Mouse (Mus musculus) cerebellum, postnatal 4 days (tissue): ENCODE results near the gene Abca16.

Source experiments
- DNase-seq, 2 experiments: peaks; one replicate each; pipeline ENCODE4 v3.0.0; 2022; ENCODE audit warnings: low spot score in 2 of 2, mixed read lengths in 1 of 2

Abca16 gene

DNA sequence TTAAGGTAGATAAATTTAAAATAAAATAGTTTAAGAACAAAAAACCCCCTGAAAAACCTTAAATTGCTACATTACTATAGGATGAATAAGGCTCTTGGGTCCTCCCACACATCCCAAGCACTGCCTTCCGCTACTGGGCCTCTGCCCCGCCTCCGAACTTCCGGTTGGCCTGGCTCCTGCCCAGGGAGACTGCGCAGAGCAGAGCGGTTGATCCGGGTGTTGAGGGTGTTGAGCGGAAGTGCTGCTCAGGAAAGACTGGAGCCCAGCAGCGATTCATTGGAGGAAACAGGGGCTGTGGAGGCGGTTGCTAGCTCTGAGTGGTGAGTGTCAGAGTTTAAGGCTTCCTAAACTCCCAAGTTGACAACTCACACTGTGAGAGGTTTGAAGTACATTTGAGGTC is at the start of gene Abca16:
TSS of gene Abca16 (plus strand) at position 201 of the 400 bp plus-strand sequence.
- DNase-seq: no peak

DNA sequence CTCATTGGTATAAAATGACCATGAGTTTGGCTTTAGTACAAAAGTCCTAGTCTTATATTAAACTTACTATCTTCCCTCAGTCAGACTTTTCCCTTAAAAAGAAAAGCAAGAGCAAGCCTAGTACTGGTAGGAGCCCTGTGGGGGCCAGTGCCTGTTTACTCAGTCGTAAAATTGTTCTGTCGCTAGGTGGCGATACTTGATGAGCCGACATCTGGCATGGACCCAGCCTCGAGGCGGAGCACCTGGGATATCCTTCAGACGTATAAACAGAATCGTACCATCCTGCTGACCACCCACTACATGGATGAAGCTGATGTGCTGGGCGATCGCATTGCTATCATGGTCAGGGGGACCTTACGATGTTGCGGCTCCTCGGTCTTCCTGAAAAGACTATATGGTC is 48.3 kb upstream of the Abca16 start:
- peak in 1 of 2 experiments; percentile 6 for DNase-seq

DNA sequence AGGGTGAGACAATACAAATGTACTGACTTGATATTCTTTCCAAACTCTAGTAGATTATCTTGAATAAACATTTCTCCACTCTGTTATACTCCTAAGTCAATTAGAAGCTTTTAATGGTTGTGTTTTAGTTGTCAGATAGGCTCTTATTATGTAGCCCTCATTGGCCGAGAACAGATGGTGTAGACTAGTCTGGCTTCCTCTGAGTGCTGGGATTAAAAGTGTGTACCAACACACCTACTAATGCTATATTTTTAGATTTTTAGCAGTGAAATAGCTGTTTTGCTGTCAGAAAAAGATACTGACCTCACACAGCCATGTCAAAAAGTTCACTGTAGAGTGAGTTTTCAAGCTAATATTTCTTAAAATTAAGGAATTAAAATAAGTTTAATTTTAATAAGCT is 2.9 kb downstream of the Abca16 start:
- no peak for DNase-seq

DNA sequence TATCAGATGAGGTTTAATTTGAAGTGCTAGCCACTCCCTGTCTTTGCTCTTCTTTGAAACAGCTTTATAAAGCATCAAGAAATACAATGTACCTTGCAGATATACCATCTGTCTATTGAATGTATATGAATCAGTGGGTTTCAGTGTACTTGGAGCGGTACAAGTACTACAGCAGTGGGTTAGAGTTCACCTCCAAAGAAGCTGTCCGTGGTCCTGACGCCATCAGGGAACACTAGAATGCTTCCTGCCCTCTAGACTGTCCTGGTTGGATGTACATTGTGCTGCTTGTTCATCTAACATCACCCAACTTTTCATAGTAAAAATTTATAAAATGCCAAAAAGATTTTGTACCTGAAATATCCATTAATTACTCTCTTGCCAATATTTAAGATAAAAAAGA is 17.2 kb downstream of the Abca16 start:
- DNase-seq: no peak

DNA sequence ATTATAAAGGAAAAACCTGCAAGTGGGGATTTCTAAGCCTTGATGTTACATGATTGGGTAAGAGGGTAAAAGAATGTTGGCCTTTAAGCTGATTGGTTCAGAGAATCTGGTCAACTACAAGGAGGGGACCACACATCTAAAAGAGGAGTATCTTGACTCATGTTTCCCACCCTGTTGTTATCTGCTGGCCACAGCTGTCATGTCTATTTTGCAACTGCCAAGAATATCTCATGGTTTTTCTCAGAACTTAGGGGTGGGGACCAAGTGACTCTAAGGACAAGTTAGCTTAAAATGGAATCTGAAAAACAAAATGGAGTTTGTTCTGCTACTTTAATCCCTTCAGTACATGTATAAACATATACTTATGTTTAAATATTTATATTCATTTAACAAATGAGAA is 22.0 kb downstream of the Abca16 start:
- DNase-seq: no peak

DNA sequence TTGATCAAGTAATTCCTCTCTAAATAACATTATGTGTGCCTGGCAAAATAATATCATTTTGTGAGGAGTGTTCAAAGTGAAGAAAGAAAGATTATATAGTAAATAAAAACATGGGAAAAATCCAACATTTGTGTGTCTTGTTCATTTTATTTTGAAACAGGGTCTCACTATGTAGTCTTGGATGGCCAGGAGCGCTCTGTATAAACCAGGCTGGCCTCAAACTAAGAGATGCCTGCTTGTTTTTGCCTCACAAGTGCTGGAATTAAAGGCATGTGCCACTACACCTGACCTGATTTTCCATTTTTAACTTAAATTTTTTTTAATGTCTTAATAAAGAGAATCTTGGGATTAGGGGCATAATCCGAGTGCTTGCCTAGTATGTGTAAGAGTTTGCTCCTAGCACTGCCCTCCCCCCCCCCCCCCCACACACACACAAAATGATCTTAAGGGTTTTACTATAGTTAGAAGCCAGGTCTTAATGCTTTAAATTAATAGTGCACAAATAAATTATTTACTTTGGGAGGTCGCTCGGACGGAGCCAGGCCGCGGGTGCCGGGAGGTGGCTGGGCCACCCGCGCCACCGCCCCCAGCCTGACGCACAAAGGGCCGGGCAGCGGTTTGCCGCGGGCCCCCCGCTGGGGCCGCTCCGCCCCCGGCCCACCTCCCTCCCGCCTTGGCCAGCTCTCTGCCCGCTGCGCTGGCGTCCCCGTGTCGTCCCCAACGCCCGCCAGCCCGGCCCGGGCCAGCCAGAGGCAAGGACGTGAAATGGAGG is 94.6 kb downstream of the Abca16 start:
- DNase-seq: peak in 1 of 2 experiments; percentile 16

DNA sequence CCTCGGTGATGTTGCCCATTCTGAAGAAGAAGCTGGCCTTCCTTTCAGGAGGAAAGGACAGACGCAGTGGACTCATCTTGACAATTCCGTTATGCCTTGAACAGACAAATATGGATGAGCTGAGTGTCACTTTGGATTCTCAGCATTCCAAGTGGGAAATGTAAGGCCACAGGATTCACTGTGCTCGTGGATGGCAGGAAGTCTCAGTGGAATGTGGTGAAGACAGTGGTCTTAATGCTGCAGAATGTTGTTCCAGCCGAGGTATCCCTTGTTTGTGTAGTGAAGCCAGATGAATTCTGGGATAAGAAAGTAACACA is 95.2 kb downstream of the Abca16 start:
- DNase-seq: no peak

DNA sequence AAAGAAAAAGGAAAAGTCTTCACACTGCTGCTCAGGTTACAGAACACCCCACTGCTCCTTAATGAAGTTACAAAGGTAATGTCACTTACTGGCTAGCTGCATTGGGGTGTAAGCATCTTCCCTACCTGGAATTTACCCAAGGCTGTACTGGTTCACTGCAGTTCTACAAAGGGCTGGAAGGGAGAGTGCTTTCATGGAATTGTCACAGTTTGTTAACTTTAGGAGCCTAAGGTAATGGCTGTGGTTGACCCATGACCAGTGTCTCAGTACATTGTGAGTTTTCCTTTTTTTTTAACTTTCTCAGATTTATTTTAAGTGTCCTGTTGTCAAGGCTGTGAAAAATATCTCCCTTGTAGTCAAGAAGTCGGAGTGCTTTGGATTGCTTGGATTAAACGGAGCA is 125.4 kb downstream of the Abca16 start:
- no peak for DNase-seq

DNA sequence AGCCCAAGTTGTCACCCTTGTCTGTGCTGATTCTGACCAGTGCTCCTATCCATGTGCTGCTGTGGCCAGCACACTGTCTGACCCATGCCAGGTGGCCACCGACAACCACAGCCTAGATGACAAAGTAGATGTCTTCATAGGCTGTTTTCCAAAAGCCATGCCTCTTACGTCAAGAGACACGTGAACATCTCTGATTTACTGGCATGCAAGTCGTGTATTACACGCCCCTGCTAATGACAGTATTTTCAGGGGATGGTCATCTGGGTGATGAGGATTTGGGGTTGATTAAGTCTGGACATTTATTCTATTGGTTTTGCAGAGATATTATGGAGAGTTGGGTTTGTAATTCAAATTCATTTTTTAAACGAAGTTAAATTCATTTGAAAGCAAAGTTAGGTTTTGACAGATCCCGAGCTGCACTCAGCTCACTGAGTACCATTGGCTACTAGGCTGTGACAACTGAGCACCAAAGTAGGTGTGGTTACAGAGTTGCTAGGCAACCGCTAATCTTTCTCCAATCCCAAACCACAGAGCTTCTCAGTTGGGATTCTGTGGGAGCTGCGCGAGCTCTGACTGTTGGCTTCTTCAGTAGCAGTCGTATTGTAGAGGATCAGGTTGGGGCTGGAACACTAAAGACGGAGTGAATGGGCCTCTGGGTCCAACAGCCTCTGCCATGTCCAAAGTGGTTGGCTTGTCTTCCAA is 143.2 kb downstream of the Abca16 start:
- peak in 1 of 2 experiments; percentile 4 for DNase-seq

DNA sequence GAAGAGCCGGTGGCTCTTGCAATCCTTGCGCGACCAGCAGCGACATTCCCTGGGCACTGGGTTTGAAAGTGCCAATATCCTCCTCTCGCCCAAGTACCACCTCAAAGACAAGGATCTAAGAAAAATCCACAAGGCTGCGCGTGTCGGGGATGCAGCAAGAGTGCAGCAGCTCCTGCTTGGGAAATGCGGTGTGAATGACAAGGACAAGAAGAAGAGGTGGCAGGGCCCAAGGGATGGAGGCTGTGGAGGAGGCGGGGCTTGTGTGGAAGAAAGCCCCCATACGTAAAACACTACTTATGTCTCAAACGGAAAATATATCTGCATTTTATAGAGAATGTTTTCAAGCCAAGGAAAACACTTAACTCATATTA is 143.7 kb downstream of the Abca16 start:
- no peak for DNase-seq

DNA sequence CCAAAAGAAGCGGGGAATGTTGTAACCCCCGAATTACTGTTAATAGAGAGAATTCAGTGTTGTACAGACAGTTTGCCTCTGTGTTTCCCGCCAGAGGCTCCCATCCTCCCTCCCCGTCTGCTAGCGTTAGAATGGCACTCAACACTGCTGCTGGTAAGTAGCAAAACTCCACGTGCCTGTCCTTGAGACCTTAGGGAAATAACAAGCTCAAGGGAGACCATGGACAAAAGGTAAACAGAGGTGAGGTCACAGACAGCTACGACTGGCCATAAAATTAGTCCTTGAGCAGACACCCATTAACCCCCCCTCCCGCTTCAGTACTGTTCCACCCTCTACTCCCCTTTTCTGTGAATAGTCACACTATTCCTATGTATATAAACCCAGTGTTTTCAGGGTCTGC is 157.9 kb downstream of the Abca16 start:
- DNase-seq: no peak

DNA sequence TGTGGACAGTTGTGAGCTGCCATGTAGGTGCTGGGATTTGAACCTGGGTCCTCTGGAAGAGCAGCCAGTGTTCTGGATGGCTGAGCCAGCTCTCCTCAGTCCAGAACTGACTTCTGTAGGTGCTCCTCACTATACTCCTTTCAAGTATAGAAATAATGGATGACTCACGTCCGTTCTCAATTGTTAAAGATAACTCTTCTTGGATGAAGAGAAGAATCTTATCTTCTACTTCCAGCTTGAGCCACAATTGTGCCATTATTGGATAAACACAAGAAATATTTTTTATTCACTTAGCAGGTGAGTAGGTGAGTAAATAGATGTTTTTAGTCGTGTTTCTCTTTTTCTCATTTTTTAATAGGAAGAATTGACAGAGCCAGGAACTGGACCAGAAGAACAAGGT is 167.1 kb downstream of the Abca16 start:
- no peak for DNase-seq
